Mouse (Mus musculus) adrenal gland, postnatal 25 days (tissue): Measurements from ENCODE around the gene Zfp882. TPM values are rescaled to one million over a fixed set of nuclear protein-coding genes. Genes with fewer than 3 reads are reported as not detected.
"Not testable (repeated sequence)": the region's sequence is repeated elsewhere in the genome, so short reads cannot be mapped to it uniquely, and the experiment has no call there.

Experiments used
- DNase-seq: peaks from one replicate; pipeline ENCODE4 v3.0.0; 2021; ENCODE audit warnings: mixed read lengths
- long read RNA-seq: library from polyadenylated mRNA; stranded (forward); transcript quantifications from one replicate; pipeline ENCODE4 v2.0.0, GENCODE M21; 2021
- total RNA-seq: library from RNA; stranded (reverse); gene quantifications from 2 replicates; pipeline ENCODE4 v1.2.3, GENCODE M21; 2021

The Zfp882 gene
- total RNA-seq, result 8.3 and 9.8 TPM in 2 replicates
- long read RNA-seq, partial matches to known transcripts, result 0 of 3 reads
- long read RNA-seq, other reads (novel, unspliced or antisense), result 0 of 3 reads

GRCm38 (mm10) chr8:71908309-71909261 is at the start of gene Zfp882, which contains the start of gene Zfp617:
Gene Zfp882, plus strand, starts transcription at chr8:71908608.
Gene Zfp617, plus strand, starts transcription at chr8:71908635.
- DNase-seq, result peak; percentile 86

GRCm38 (mm10) chr8:71861551-71861950 is 46.9 kb upstream of the Zfp882 start:
- not testable (repeated sequence) for DNase-seq

GRCm38 (mm10) chr8:71862038-71862437 is 46.4 kb upstream of the Zfp882 start:
- not testable (repeated sequence) for DNase-seq

GRCm38 (mm10) chr8:71881618-71882274 is 26.7 kb upstream of the Zfp882 start, which contains the start of gene Zfp709:
Gene Zfp709, plus strand, starts transcription at chr8:71882019.
- peak; percentile 69 for DNase-seq

DNA sequence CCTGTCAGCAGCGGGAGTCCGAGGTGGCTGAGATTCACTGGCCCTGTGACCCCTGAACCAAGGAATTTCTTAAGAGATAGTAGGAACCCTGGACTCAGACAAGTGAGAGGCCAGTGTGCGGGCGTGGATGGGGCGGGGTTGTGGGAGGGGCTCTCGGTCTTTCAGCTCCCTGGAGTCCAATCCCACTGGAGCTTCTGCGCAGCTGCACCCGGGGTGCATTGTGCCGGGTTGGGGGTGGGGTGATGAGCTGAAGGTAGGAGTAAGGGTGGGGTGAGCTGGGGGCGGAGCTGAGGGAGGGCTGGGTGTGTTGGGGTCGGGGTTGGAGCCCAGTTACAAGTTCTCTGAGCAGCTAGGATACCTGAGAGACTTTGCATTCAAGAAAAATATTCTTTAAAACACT is 7.7 kb upstream of the Zfp882 start:
- DNase-seq, result not testable (repeated sequence)

DNA sequence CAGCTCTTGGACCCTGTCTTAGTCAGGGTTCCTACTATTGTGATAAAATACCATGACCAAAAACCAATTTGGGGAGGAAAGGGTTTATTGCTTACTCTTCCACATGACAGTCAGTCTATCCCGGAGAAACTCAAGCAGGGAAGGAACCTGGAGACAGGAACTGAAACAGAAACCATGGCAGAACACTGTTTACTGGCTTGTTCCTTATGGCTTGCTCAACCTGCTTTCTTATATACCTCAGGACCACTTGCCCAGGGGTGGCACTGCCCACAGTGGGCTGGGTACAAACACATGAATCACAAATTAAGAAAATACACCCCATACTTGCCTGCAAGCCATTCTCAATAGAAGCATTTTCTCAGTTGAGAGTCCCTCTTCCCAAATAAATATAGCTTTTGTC is 5.3 kb upstream of the Zfp882 start:
- not testable (repeated sequence) for DNase-seq

GRCm38 (mm10) chr8:71906809-71907208 is 1.6 kb upstream of the Zfp882 start:
- no peak for DNase-seq

DNA sequence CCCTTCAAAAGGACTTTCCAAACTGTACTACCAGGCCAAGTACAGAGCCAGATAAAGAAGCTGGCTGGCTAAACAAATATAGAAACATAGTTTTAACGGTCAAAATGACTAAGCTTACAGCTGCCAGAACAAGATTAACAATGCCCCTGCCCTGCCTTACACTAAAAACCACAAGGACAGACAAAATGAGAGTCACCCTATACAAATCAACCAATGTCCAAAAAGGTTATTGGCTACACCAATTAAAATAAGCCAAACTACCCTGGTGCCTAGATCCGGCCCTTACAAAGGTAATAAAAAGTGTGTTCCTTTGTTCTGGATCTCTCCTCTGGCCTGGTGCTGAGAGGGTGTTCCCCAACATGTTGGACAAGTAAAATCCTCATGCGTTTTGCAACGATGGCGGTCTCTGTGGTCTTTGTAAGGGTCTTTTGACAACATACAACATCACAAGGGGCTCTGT is 580 bp upstream of the Zfp882 start:
- DNase-seq, result no peak

GRCm38 (mm10) chr8:71912286-71912685 is 3.9 kb downstream of the Zfp882 start:
- DNase-seq, result no peak

GRCm38 (mm10) chr8:71922567-71923401 is 14.4 kb downstream of the Zfp882 start:
- DNase-seq, result peak; percentile 93

GRCm38 (mm10) chr8:71925791-71926190 is 17.4 kb downstream of the Zfp882 start:
- DNase-seq, result no peak

- DNase-seq, result peak; percentile 3
Observed at GRCm38 (mm10) chr8:71926551-71926950, 18.1 kb downstream of the Zfp882 start.

DNA sequence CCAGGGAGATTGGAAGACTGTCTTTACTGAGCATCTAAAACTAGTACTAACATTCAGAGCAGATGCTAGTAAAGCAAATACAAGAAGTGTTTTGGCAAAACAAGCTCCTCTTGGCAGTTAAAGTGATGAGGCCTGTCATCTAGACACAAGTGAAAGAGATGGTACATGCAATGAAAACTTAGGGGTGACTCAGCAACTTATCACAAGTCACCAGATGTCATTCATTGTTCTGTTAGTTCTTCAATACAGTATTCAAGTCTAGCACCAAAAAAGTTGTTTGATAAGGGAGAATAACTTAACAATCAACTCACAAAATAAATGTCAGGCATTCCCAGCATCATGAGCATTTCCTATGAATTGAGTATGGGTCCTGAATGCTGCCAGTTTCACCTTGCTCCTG is 19.4 kb downstream of the Zfp882 start:
- DNase-seq, result no peak

DNA sequence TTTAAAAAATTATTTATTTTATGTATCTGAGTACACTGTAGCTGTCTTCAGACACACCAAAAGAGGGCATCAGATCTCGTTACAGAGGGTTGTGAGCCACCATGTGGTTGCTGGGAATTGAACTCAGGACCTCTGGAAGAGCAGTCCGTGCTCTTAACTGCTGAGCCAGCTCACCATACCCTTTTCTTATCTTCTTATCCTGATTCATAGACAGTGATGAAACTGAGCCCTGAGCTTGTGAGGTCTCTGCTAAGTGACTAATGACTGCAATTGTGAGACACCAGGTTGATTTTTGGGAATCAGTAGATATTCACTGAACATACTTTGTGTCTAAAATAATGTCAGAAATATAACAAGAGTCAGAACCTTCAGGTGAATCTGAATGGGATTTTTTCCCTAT is 29.6 kb downstream of the Zfp882 start:
- DNase-seq, result not testable (repeated sequence)

- no peak for DNase-seq
Observed at GRCm38 (mm10) chr8:71940293-71941208, 32.1 kb downstream of the Zfp882 start.

- no peak for DNase-seq
Observed at GRCm38 (mm10) chr8:71941776-71942175, 33.4 kb downstream of the Zfp882 start.

DNA sequence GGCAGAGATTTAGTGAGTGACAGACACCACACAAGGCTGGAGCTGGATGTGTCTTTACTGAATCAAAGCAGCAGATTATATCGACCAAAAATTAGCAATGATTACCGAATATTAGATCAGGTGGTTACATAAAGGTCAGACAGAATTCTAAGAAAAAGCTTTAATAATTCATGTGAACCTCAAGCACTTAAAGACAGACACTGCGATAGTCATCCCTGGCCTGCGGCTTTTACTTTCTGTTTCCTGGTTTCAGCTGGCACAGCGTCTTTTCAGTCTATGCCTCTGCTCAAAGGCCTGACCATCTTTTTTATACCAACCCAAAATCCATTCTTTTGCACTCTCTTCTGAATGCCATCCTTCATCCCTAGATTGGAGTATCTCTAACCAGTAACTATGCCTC is 40.2 kb downstream of the Zfp882 start:
- DNase-seq, result no peak

DNA sequence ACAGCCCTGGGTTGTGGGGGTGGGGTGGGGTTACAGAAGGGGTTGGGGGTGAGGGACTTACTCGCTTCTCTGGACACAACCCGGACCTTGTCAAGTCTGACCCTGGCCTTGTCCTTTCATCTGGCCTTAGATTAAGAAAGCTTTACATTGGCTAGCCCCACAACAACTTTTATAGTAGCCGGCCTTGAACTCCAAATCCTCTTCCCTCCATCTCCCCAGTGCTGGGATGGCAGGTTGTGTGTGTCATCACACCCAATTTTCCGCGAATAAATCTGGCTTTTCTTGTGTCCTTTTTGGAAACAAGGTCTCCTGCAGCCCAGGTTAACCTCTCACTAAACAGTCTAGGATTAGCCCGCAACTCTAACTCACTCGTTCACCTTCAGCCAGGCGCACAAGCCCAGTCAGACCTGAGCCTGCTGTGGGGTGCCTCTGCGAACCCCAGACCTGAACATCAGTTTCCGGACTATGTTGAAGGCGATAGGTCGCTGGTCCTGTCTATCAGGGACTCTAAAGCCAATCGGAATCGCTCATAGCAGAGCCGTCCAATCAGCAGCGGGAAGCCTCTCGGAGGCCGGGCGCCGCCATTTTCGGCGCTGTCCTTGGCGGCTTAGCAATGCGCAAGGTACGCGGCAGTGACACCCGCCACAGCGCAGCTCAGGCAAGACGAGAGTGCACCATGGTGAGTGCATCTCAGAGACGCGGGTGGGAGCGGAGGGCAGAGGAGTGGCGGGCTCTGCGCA is 42.2 kb downstream of the Zfp882 start, which contains the start of gene Zfp961:
Gene Zfp961 (plus strand): TSS at position 557 of the 740 bp plus-strand sequence.
- DNase-seq, result peak; percentile 98

GRCm38 (mm10) chr8:71951436-71952161 is 43.2 kb downstream of the Zfp882 start:
- DNase-seq, result no peak
